Mouse (Mus musculus) cortical plate, adult 2 months (tissue): Measurements from ENCODE around the gene Nr5a1.

Experiments
- CTCF ChIP-seq: fragments of 200-500 bp; IDR thresholded peaks from 2 replicates; pipeline ENCODE4 v1.5.1; 2011; ENCODE audit warnings: mild to moderate bottlenecking, control low read depth, low read length; ENCODE audit not compliant: insufficient read depth; ENCODE audit errors: extremely low read depth
- POLR2A ChIP-seq: fragments of 200-500 bp; IDR thresholded peaks from 2 replicates; pipeline ENCODE4 v1.6.1; 2011; ENCODE audit warnings: mild to moderate bottlenecking, low read length, control low read depth; ENCODE audit not compliant: insufficient read depth; ENCODE audit errors: extremely low read depth

DNA sequence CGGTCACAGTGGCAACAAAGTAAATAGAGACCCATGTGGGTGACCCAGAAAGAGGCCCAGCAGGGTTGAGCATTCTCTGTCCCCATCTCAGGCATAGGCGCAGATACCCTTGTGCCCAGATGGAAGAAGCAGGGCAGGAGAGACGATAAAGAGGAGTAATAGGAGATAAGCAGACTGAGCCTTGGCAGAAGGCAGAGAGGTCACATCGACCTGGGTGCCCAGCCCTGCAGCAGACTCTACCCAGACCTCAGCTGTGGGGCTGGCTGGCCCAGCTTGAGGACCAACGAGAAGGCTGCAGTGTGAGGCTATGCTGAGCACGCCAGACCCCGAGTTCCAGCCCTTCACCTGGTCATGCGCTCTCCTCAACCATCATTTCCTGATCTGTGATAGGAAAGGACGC is 10.0 kb downstream of the Nr5a1 start:
- TF ChIP-seq CTCF (no peak), POLR2A (no peak)
